Mouse (Mus musculus): ENCODE measurements around the gene T2. TPM values are rescaled to one million over a fixed set of nuclear protein-coding genes. Genes with fewer than 3 reads are reported as not detected.

Gene T2
- polyA plus RNA-seq, 1 experiment from 2014 or later, result 0.62 TPM

GRCm38 (mm10) chr17:8456856-8457460 is 101.2 kb downstream of the T2 start:
- ATAC-seq (ENCODE audit: low FRiP score, low TSS enrichment), result no peak

GRCm38 (mm10) chr17:8461568-8461967 is 105.8 kb downstream of the T2 start:
- no peak overlapping the region for H3K9ac ChIP-seq (replicated peaks; ENCODE audit: low read length)
- H3K4me1 ChIP-seq (ENCODE audit: insufficient read depth, low read length), result no peaks in the 10 kb centered on the region
- WGBS, result 8% methylated on average over 4 of the region's 4 CpGs
- H3K9me3 ChIP-seq (ENCODE audit: low read length), result no peaks in the 10 kb centered on the region
- no peak overlapping the region for H3K4me2 ChIP-seq (replicated peaks; ENCODE audit: low read depth, low read length)
- ATAC-seq (ENCODE audit: low FRiP score, low TSS enrichment), result no peak
- no peak overlapping the region for H3K27ac ChIP-seq (ENCODE audit: low read length)
- no peaks in the 10 kb centered on the region for H3K36me3 ChIP-seq (ENCODE audit: insufficient read depth, low read length)
- no peak overlapping the region for H3K4me3 ChIP-seq (ENCODE audit: low read length)
- H3K27me3 ChIP-seq (ENCODE audit: insufficient read depth, low read length), result peaks cover 4% of the 10 kb centered on the region; the same call in 1 of the 2 replicates

More at GRCm38 (mm10) chr17:8456856-8457460, 101.2 kb downstream of the T2 start:
- Histone ChIP-seq H3K27me3 (ENCODE audit: insufficient read depth, low read length) (peaks cover 4% of the 10 kb centered on the region; the same call in 1 of the 2 replicates), H3K4me3 (ENCODE audit: low read length) (no peak overlapping the region), H3K9ac (replicated peaks; ENCODE audit: low read length) (no peak overlapping the region), H3K36me3 (ENCODE audit: insufficient read depth, low read length) (no peaks in the 10 kb centered on the region), H3K9me3 (ENCODE audit: low read length) (no peaks in the 10 kb centered on the region), H3K4me2 (replicated peaks; ENCODE audit: low read depth, low read length) (no peak overlapping the region), H3K4me1 (ENCODE audit: insufficient read depth, low read length) (peaks cover 7% of the 10 kb centered on the region; the same call in 1 of the 2 replicates), H3K27ac (ENCODE audit: low read length) (no peak overlapping the region)
- WGBS, result 42% methylated on average over 9 of the region's 9 CpGs

- Histone ChIP-seq H3K36me3 (ENCODE audit: insufficient read depth, low read length) (no peaks in the 10 kb centered on the region), H3K4me2 (replicated peaks; ENCODE audit: low read depth, low read length) (no peak overlapping the region), H3K27me3 (ENCODE audit: insufficient read depth, low read length) (peaks cover 9% of the 10 kb centered on the region; the same call in 1 of the 2 replicates), H3K4me3 (ENCODE audit: low read length) (no peak overlapping the region), H3K4me1 (ENCODE audit: insufficient read depth, low read length) (no peaks in the 10 kb centered on the region), H3K9ac (replicated peaks; ENCODE audit: low read length) (no peak overlapping the region), H3K9me3 (ENCODE audit: low read length) (no peaks in the 10 kb centered on the region), H3K27ac (ENCODE audit: low read length) (no peak overlapping the region)
- ATAC-seq (ENCODE audit: low FRiP score, low TSS enrichment), result peak; percentile 67
- 25% methylated on average over 9 of the region's 9 CpGs for WGBS
Measured at GRCm38 (mm10) chr17:8463482-8464128, 107.8 kb downstream of the T2 start.

GRCm38 (mm10) chr17:8467771-8468170 is 112.0 kb downstream of the T2 start:
- no peaks in the 10 kb centered on the region for H3K36me3 ChIP-seq (ENCODE audit: insufficient read depth, low read length)
- H3K9me3 ChIP-seq (ENCODE audit: low read length), result no peaks in the 10 kb centered on the region
- ATAC-seq (ENCODE audit: low FRiP score, low TSS enrichment), result no peak
- H3K9ac ChIP-seq (replicated peaks; ENCODE audit: low read length), result no peak overlapping the region
- WGBS, result 94% methylated on average over 3 of the region's 3 CpGs
- H3K27ac ChIP-seq (ENCODE audit: low read length), result no peak overlapping the region
- no peak overlapping the region for H3K4me2 ChIP-seq (replicated peaks; ENCODE audit: low read depth, low read length)
- peaks cover 11% of the 10 kb centered on the region; the same call in 1 of the 2 replicates for H3K27me3 ChIP-seq (ENCODE audit: insufficient read depth, low read length)
- no peak overlapping the region for H3K4me3 ChIP-seq (ENCODE audit: low read length)
- no peaks in the 10 kb centered on the region for H3K4me1 ChIP-seq (ENCODE audit: insufficient read depth, low read length)

GRCm38 (mm10) chr17:8468716-8469344 is 113.0 kb downstream of the T2 start:
- WGBS, result 16% methylated on average over 19 of the region's 19 CpGs

More at GRCm38 (mm10) chr17:8468716-8469344, 113.0 kb downstream of the T2 start:
- no peak overlapping the region for H3K4me2 ChIP-seq (replicated peaks; ENCODE audit: low read depth, low read length)
- peak; percentile 85 for ATAC-seq (ENCODE audit: low FRiP score, low TSS enrichment)
- H3K27ac ChIP-seq (ENCODE audit: low read length), result no peak overlapping the region
- H3K36me3 ChIP-seq (ENCODE audit: insufficient read depth, low read length), result no peaks in the 10 kb centered on the region
- peaks cover 11% of the 10 kb centered on the region; the same call in 1 of the 2 replicates for H3K27me3 ChIP-seq (ENCODE audit: insufficient read depth, low read length)
- no peak overlapping the region for H3K4me3 ChIP-seq (ENCODE audit: low read length)
- no peaks in the 10 kb centered on the region for H3K9me3 ChIP-seq (ENCODE audit: low read length)
- H3K9ac ChIP-seq (replicated peaks; ENCODE audit: low read length), result no peak overlapping the region
- no peaks in the 10 kb centered on the region for H3K4me1 ChIP-seq (ENCODE audit: insufficient read depth, low read length)

Other genes with a start within 250 kb of the T2 start
- gene Gm49673, start 208.2 kb upstream of the T2 start, polyA plus RNA-seq (2015; fragmentation: Nextera tagmentation; extraction: Ambion mirVana), result 0.22 and 0.31 TPM in 2 replicates
- 45.5 and 52.1 TPM in 2 replicates for gene Rnaset2a, start 207.9 kb upstream of the T2 start, polyA plus RNA-seq (2015; fragmentation: Nextera tagmentation; extraction: Ambion mirVana)
- gene Fgfr1op, start 190.5 kb upstream of the T2 start, polyA plus RNA-seq (2015; fragmentation: Nextera tagmentation; extraction: Ambion mirVana), result 42.5 and 44.4 TPM in 2 replicates
- not detected in 2 replicates for gene Ccr6, start 119.9 kb upstream of the T2 start, polyA plus RNA-seq (2015; fragmentation: Nextera tagmentation; extraction: Ambion mirVana)
- gene Mpc1, start 73.1 kb upstream of the T2 start, polyA plus RNA-seq (2015; fragmentation: Nextera tagmentation; extraction: Ambion mirVana), result 178 and 202 TPM in 2 replicates
- 76.4 and 93.9 TPM in 2 replicates for gene Sft2d1, start 44.9 kb upstream of the T2 start, polyA plus RNA-seq (2015; fragmentation: Nextera tagmentation; extraction: Ambion mirVana)
- gene Prr18, start 18.5 kb upstream of the T2 start, polyA plus RNA-seq (2015; fragmentation: Nextera tagmentation; extraction: Ambion mirVana), result 0.19 and 0.33 TPM in 2 replicates
- gene T, start 78.4 kb downstream of the T2 start, polyA plus RNA-seq (2015; fragmentation: Nextera tagmentation; extraction: Ambion mirVana), result 0.10 and 0.24 TPM in 2 replicates
- gene Pde10a, start 169.4 kb downstream of the T2 start, polyA plus RNA-seq (2015; fragmentation: Nextera tagmentation; extraction: Ambion mirVana), result 1.3 and 1.8 TPM in 2 replicates
- gene Gm17087, start 211.0 kb downstream of the T2 start, polyA plus RNA-seq (2015; fragmentation: Nextera tagmentation; extraction: Ambion mirVana), result not detected in 2 replicates